Mouse (Mus musculus): ENCODE data around the gene Dapk1.

Gene Dapk1

GRCm38 (mm10) chr13:60618287-60618686 is 16.5 kb downstream of the Dapk1 start:
- no peak for DNase-seq

GRCm38 (mm10) chr13:60619723-60620122 is 18.0 kb downstream of the Dapk1 start:
- no peak for DNase-seq

GRCm38 (mm10) chr13:60621411-60621965 is 19.7 kb downstream of the Dapk1 start:
- DNase-seq, result no peak

GRCm38 (mm10) chr13:60625581-60625980 is 23.8 kb downstream of the Dapk1 start:
- no peak for DNase-seq

GRCm38 (mm10) chr13:60627843-60628656 is 26.3 kb downstream of the Dapk1 start:
- peak; percentile 46 for DNase-seq

- DNase-seq, result no peak
Measured at GRCm38 (mm10) chr13:60628657-60628950, 26.9 kb downstream of the Dapk1 start.

GRCm38 (mm10) chr13:60629419-60629818 is 27.7 kb downstream of the Dapk1 start:
- no peak for DNase-seq

- DNase-seq, result no peak
Measured at GRCm38 (mm10) chr13:60633945-60634344, 32.2 kb downstream of the Dapk1 start.

- no peak for DNase-seq
Measured at GRCm38 (mm10) chr13:60635636-60636035, 33.9 kb downstream of the Dapk1 start.

- peak; percentile 59 for DNase-seq
Measured at GRCm38 (mm10) chr13:60639482-60640055, 37.8 kb downstream of the Dapk1 start.

GRCm38 (mm10) chr13:60640420-60640819 is 38.7 kb downstream of the Dapk1 start:
- DNase-seq, result peak; percentile 57

- DNase-seq, result no peak
Measured at GRCm38 (mm10) chr13:60644457-60644889, 42.7 kb downstream of the Dapk1 start.

- DNase-seq, result no peak
Measured at GRCm38 (mm10) chr13:60646791-60647190, 45.0 kb downstream of the Dapk1 start.

GRCm38 (mm10) chr13:60648350-60648749 is 46.6 kb downstream of the Dapk1 start:
- no peak for DNase-seq

GRCm38 (mm10) chr13:60650000-60650399 is 48.3 kb downstream of the Dapk1 start:
- no peak for DNase-seq

GRCm38 (mm10) chr13:60654017-60654565 is 52.3 kb downstream of the Dapk1 start:
- no peak for DNase-seq

GRCm38 (mm10) chr13:60655246-60655645 is 53.5 kb downstream of the Dapk1 start:
- no peak for DNase-seq

- DNase-seq, result no peak
Measured at GRCm38 (mm10) chr13:60659600-60659999, 57.9 kb downstream of the Dapk1 start.

GRCm38 (mm10) chr13:60660056-60660455 is 58.3 kb downstream of the Dapk1 start:
- no peak for DNase-seq

- DNase-seq, result no peak
Measured at GRCm38 (mm10) chr13:60660711-60661261, 59.0 kb downstream of the Dapk1 start.

- DNase-seq, result no peak
Measured at GRCm38 (mm10) chr13:60662493-60663177, 60.9 kb downstream of the Dapk1 start.

- DNase-seq, result no peak
Measured at GRCm38 (mm10) chr13:60664058-60664457, 62.3 kb downstream of the Dapk1 start.

GRCm38 (mm10) chr13:60664816-60665215 is 63.1 kb downstream of the Dapk1 start:
- DNase-seq, result no peak
